Mouse (Mus musculus) left cerebral cortex, postnatal 14 days (tissue): ENCODE measurements at regions not wholly inside any gene's neighbourhood (a gene's known extent, or its start where the extent isn't known, plus 50 kb on each side); places are given as distances from the start of the nearest gene placed in this dataset.
"Not testable (repeated sequence)": the region's sequence is repeated elsewhere in the genome, so short reads cannot be mapped to it uniquely, and the experiment has no call there.

Source experiments
- DNase-seq, 2 experiments: peaks; one replicate each; pipeline ENCODE4 v3.0.0; 2021 to 2022; ENCODE audit warnings: low spot score in 2 of 2, mixed read lengths in 1 of 2
- intact Hi-C: fragments of 180-260 bp; cut with DNase I; formaldehyde crosslinking; loops from one replicate; pipeline ENCODE4 v1.15.1; 2025

DNA sequence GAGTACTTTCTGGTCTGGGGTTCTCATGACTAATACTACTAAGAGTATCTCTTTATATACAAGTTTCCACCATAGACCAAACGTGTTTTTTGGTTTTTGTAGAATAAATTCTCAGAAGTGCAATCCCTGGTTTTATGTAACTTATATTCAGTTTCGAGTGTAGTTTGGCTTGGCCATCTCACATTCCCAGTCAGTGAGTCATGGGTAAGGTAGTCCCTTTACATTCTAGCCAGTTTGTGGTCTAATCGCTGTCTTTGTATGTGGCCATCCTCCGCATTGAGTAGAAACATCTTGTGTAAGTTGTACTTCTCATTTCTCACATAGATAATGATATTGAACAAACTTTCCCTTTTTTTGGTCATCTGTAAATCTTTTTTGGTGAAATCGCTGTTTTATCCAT, 88.3 kb downstream of the Anxa5 start:
- no peak for DNase-seq
- intact Hi-C loops: no loop called here

DNA sequence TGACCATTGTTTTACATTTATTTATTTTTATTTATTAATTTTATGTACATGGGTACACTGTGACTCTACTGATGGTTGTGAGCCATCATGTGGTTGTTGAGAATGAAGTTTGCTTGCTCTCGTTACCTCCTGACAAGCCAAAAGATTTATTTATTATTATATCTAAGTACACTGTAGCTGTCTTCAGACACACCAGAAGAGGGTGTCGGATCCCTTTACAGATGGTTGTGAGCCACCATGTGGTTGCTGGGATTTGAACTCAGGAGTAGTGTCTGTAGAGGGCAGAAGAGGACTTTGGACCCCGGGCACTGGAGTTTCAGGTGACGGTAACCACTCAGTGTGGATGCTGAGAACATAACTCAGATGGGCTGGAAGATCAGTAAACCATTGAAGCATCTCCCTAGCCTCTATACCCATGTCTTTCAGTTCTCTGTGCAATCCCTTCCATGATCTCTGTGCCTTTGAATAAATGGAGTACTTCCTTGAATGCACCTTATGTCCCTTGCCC, 92.2 kb downstream of the Anxa5 start:
- DNase-seq: no peak
- intact Hi-C loops: no loop called here

DNA sequence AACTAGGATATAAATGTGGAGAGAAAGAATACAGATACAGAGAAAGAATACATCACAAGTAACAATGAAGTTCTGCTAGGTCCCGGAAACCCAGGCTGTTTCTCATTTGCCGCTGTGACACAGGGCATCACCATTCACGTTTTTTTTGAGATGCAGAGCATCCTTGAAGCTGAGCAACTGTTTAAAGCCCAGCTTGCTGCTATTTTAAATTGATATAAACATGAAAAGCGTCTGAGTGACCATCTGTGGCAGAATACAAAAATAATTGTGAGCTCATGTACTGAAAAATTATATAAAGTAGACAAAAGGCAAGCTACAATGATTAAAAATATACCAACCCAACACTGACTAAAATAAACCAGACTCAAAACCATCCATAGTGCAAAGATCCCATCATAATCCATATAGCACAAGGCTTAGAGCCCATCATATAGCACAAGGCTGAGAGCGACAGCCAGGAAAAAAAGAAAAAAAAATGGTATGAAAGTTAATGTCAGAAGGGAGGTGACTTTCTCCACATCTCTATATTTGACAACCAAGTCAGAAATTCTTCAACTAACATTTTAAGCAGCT, 94.0 kb downstream of the Anxa5 start:
- intact Hi-C loops: no loop called here
- peak; percentile 27 to 70 for DNase-seq

DNA sequence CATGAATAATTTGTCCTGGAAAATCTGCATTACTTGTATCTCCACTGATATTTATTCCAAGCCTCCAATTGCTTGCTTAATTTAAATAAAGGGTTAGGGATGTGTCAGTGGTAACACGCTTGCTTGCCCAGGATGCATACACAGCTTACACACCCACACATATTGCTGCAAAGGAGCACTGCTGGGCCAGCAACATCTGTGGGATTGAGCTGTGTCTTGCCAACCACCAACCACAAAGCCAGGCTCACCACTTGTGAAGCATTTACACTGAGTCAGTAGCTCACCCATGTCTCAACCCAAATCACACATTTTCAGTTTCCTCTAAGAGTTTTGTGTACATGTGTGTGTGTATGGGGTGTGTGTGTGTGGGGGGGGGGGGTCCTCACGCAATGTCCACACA, 100.0 kb downstream of the Anxa5 start:
- intact Hi-C loops: no loop called here
- DNase-seq: no peak

DNA sequence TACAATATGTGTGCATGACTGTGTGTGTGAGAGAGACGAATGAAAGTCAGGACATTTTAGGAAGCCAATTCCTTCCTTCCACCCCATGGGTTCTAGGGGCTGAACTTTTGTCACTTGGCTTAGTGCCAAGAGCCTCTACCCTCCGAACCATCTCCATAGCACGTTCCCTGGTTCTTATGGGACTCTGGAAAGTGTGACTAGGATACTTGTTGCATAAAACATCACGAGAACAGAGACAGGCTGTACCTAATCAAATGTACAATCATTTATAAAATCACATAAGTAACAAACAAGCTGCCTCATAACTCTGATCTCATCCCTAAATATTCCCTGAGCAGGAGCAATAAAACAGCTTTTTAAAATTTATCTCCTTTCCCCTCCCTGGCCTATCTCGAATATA, 100.8 kb downstream of the Anxa5 start:
- no peak for DNase-seq
- intact Hi-C loops: no loop called here

DNA sequence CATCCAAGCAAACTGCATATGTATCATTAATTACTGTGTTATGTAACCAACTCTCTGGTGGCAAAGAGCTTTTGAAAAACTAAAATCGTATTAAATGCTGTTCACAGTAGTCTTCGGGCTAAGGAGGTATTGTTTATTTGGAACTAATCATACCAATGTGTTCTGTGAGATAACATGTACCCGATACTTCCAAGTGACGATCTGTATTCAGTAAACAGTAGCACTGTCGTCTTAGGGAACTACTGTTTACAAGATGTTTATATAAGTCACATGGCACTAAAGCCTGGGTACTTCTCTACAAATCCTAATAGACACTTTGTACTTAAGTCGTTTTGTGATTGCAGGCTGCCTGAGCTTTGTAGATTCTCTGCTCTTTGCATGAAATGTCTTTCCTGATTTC, 114.8 kb downstream of the Anxa5 start:
- DNase-seq: no peak
- intact Hi-C loops: no loop called here

DNA sequence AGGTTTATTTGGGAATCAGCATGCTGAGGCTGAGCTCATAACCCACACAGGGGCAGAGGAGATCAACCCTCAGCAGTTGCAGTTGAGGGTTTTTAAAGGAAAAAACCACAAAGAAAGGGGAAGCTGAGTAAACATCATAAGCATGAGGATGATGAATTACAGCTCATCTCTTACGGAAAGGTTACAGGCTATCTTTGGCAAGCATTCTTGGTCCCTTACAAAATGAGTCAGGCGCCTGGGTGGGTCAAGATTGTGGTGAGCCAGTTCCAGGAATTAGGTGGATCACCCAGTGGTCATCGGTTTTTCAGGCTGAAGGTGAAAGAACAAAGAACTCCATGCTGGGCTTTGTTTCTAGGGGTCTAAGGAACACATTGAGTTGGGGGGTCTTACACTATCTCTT, 121.5 kb downstream of the Anxa5 start:
- intact Hi-C loops, DNase-seq: not testable (repeated sequence)

DNA sequence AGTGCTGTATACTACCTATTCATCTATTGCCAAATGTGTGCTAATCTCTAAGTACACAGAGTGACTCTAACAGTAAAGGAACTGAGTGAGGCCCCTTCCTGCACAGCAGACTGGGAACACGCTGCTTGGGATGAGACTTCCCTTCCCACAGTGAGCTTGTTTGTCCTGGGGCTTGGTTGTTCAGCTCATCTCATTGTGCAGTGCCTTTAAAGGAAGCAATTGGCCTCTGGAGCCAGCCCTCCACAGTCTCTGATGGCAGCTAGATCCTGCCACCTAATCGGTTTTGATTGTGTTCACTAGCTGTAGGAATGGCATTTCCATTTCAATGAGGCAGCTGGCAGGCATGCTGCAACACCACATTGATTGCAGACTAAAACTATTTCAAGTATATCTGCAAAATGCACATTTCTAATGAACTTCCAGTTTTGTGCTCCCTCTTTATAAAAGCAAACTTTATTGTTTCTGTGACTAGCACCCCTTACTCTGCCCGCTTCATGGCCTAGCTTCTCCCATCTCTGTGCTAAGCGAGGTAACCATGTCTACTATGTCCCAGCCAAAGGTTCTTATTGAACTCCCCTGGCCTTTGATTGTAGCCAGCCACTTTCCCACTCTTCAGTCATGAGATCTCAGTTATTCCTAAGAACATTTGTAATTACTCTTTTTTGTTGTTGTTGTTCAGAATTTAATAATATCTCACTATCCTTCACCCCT, 123.5 kb downstream of the Anxa5 start:
- intact Hi-C loops: no loop called here
- no peak for DNase-seq

DNA sequence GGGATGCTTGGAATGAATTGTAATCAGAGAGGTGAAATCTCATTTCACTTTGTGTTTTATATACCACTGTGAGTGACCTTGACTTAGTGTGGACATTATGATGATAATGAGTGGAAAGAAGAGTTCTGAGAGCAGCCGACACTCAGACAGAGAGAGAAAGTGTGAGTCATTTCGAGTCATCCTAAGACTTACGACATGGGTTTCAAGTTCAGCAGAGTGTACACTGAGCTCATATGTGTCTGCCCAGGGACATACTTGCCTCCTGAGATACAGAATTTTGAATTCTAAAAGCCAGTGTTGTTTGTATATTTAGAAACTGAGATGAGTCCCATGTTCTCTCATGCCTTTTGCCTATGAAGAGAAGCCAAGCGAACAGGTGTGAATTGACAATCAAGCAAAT, 126.6 kb downstream of the Anxa5 start:
- intact Hi-C loops: no loop called here

DNA sequence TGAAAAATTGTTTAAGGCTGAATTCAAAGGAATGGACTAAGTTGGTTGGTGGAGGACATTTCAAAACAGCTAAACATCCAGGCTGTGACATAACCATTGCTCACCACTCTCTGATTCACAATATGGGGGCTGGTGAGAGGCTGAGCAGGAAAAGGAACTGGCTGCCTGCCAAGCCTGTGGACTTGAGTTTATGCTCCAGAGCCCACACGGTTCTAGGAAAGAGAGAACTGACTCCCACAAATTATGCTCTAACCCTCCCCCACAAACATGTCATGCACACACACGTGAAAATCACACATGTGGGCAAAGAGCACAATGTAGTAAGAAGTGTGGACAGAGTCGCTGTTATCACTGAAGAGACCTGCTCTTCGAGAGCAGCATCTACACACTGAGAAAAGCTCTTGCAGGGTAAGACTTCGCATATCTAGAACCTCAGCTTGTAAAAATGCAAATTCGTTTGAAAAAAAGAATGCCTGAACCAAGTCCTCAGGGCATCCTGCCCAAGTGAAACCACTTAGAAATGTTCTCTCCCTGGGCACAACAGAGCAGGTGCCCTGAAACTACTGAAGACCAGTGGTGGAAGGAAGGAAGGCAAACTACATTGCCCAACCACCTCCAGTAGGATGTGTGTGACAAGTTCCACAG, 118.9 kb upstream of the Qrfpr start:
- peak; percentile 78 to 87 for DNase-seq
- intact Hi-C loops: no loop called here

More for the DNA sequence above, 126.6 kb downstream of the Anxa5 start:
- no peak for DNase-seq

DNA sequence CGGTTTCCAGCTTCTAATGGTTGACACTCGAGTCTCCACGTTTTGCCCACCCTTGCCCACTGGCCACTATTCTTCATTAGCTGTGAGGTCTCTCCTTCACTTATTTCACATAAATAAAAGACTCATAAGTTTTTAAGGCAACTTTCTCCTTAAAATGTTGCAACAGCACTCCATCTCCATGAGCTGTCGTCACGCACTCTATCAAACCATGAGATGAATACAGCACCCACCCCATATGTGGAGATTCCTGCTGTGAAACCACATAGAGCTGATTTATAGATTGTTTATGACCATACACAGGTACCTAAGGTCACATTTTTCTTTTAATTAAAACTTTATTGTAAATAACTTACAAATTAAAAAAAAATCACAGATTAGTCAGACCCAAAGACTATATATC, 117.5 kb upstream of the Qrfpr start:
- intact Hi-C loops: no loop called here
- no peak for DNase-seq

DNA sequence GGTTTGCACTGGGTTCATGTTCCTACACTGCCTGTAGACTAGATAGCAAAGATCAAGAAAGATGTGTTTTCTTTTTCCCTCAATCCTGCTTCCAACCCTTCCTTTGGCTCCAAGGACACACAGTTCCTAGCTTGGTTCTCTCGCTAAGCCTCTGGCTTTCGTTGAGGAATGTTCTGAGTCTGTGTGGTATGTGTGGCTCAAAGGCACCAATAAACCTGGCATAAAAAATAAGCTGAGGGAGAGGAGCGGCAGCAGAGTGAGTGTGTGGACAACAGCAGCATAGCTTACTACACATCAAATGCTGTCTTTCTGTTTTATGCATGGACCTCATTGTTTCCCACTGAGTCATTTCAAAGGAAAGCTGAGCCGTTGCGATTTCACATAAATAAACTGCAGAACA, 112.2 kb upstream of the Qrfpr start:
- DNase-seq: no peak
- intact Hi-C loops: no loop called here

DNA sequence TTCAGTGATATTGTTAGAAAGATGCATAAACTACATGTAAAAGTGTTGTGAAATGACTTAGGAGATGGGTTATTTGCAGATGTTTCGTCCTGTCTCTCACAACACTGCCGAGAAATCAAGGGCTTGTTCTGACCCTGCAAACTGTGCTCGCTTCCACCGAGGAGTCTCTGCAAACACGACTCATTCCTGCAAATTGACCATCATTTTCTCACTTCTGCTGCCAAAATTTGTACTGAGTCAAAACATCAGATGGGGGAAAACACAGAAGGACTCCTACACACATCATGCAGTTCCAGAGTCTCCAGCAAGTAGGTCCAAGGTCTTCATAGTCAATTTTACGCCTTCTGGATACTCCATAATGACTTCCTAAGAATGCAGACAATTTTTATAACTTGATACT, 109.9 kb upstream of the Qrfpr start:
- DNase-seq: no peak
- intact Hi-C loops: no loop called here

DNA sequence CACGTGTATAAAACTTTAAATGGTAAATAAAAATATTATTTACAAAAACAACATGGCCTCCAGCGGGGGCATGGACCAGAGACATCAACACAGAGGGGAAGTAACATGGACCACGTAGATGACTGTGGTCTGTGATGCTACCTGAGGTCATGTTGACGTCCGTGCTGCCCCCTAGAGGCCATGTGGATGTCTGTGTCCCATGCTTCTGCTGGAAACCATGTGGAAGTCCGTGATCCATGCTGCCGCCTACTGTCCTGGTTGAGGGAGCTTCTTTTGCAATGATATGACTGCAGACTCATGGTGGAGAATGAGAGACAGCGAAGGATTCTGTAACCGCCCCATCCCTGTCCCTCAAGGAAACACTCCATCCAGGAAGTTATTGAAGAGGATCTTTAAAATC, 108.5 kb upstream of the Qrfpr start:
- peak; percentile 22 to 47 for DNase-seq

DNA sequence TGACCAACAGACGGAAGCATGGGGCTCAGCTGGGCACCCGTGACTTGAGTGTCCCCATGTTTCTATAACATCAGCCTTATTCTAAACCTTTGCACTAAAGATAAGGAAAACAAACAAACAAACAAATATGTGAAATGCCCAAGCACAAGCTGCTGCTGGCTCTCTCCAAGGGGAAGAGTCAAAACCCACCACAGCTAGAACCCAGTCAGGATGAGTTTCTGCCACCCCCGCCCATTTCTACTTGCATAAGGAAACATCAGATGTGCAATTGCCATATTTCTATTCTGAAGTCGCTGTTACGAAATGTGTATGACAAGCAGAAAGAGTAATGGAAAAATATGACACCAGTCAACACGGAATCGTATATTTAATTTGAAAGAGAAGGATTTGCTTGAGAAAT, 107.5 kb upstream of the Qrfpr start:
- intact Hi-C loops: no loop called here
- DNase-seq: no peak

More for the DNA sequence above, 108.5 kb upstream of the Qrfpr start:
- intact Hi-C loops: no loop called here

DNA sequence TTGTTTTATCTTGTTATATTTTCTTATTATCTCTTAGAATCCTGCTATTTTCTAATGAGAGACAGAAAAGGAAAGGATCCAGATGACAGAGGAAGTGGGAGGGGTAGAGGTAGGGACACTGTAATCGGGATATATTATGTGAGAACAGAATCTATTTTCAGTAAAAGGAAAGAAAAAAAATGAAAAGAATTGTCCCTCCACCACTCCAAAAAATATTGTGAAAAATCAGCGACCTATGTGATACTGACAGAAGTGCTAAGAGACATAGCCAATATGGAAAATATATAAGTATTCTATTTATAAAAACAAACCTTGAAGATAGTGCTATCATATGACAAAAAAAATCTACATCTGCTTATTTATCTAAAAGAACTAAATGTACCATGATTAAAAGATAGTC, 106.8 kb upstream of the Qrfpr start:
- DNase-seq: no peak
- intact Hi-C loops: no loop called here

DNA sequence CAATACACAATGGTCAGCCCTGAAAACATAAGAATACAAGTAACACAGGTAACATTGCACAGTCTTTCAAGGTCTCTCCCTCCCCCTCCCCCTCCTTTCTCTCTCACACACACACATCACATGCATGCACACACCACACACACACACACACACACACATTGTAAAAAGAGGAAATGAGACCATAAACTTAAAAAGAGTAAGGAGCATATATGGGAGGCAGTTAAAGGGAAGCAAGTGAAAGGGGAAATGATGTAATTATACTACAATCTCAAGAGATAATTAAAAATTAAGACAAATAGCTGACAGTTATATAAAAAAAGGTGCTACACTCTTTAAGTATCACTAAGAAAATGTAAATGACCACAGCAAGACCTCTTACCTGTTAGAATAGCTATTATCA, 96.5 kb upstream of the Qrfpr start:
- intact Hi-C loops: no loop called here
- DNase-seq: no peak

DNA sequence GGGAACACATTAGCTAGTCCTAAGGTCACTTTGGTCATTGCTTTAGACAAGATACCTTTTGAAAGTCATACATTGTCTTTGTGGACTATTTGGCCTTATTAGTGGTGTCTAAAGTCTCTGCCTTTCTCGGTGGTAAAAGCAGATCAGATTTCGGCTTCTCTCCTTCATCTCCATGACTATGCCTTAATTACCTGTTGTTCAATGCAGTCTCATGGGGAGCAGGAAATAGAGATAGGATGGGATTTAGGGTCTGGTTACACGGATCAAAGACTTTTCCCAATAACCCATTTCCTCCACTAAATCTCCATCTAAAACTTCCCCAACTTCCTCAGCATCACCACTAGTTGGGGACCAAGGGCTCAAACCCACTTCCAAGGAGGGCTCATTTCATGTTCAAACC, 89.2 kb upstream of the Qrfpr start:
- intact Hi-C loops: no loop called here

DNA sequence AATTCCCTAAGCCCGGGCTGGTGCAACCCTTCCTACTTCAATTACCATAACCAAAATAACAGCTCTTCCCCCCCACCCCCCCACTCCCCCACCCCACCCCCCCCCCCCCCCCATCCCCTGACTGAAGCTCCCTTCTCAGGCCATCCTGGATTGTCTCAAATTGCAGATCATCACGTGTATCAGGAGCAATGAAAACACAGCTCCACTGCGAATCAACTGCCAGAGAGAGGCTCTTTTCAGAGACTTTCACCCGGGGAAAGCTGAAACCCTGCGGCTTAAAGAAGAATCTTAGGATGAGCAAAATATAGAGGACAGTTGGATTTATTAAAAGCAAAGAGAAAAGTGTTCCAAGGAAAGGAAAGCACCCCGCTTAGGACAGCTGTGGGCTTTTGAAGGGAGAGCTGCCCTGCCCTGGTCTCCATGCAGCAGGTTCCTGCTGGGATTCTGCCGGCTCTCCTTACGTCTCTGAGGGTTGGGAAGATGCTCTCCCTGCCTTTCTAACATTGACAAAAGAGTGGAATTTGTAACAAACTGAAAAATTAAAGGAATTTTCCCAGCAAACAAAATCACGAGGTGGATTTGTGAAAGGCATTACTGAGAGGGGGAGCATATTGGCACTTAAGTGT, 88.6 kb upstream of the Qrfpr start:
- no peak for DNase-seq
- intact Hi-C loops: no loop called here

More for the DNA sequence above, 89.2 kb upstream of the Qrfpr start:
- DNase-seq: no peak

DNA sequence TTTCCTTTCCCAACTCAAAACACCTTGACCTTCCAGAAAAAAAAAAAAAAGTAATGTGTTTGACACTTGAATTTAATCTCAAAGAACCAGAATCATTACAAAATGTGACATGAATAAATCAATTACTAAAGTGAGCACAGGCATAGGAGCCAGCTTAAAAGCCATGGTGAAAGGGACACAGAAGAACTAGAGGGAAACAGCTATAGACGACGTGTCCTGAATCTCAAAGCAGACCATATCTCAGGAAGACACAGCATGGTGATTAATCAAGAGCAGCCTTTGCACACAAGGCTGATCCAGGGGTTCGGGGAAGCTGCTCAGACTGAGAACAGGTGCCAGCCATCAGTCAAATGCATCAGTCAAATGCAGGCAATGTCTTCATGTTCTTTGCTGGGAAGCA, 74.7 kb upstream of the Qrfpr start:
- no peak for DNase-seq
- intact Hi-C loops: no loop called here

DNA sequence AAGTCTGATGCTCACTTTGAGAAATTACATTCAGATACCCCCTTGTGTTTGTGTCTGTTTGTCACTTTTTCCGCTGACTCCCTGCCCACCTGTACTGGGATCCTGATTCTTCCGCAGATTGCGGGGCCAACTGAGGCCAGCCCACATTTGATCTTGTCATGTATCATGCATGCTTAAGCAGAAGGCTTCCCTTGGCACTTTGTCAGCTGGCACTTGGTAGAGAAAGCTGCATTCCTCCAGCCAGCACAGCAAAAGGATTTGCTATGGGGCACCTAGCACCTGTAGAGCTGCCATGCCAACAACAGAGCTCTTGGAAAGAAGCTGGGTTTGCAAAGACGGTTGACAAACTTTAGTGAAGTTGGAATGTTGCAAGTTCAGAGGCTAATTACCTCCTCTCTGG, 69.9 kb upstream of the Qrfpr start:
- no peak for DNase-seq
- intact Hi-C loops: no loop called here
